Mouse (Mus musculus) E14TG2a.4 (cell line): ENCODE data around the gene Mfsd11.
A peak's percentile ranks its signal among the peaks of the same experiment; 100 is the strongest.

Experiments used
- H3K27me3 ChIP-seq: 2 replicates; pipeline ENCODE4 v1.6.1; 2014; ENCODE audit warnings: low read length, control low read depth; ENCODE audit not compliant: insufficient read depth
- H3K36me3 ChIP-seq: 2 replicates; pipeline ENCODE4 v1.6.1; 2014; ENCODE audit warnings: low read length, control low read depth; ENCODE audit not compliant: insufficient read depth
- H3K4me1 ChIP-seq: replicated peaks from 2 replicates; pipeline ENCODE4 v1.6.1; 2014; ENCODE audit warnings: low read depth, low read length, control low read depth
- H3K4me3 ChIP-seq: replicated peaks from 2 replicates; pipeline ENCODE4 v1.5.1; 2014; ENCODE audit warnings: mild to moderate bottlenecking, low read length
- H3K9me3 ChIP-seq: 2 replicates; pipeline ENCODE4 v1.6.1; 2014; ENCODE audit warnings: low read length, control low read depth
- CTCF ChIP-seq: conservative IDR thresholded peaks from 2 replicates; pipeline ENCODE4 v1.5.1; 2014; ENCODE audit warnings: low read length
- NANOG ChIP-seq: IDR thresholded peaks from 2 replicates; pipeline ENCODE4 v1.6.1; 2014; ENCODE audit warnings: borderline replicate concordance, low read length, mixed read lengths
- POU5F1 ChIP-seq: IDR thresholded peaks from 2 replicates; pipeline ENCODE4 v1.6.1; 2014; ENCODE audit warnings: low read length, borderline replicate concordance

Mfsd11 gene

DNA sequence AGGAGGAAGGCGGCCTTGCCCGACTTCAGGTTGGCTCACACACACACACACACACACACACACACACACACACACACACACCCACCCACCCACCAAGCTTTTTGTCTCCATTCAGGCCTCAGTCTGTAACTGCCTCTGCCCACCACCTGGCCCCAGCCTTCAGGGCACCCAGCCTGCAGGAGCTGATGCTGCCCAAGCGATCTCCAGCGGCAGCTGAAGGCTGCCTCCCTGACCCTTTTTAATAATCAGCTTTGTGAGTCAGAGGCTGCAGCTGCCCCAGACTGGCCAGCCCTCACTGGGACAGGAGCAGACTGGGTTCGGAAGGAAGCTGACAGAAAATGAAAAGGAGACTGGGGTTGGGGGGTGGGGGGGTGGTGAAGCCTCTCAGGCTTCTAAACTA lies 27.0 kb upstream of the Mfsd11 start:
- peaks cover 26% of the 10 kb centered on the region for H3K27me3 ChIP-seq
- no peaks in the 10 kb centered on the region for H3K36me3 ChIP-seq
- TF ChIP-seq CTCF (no peak), POU5F1 (no peak), NANOG (no peak)
- no peak overlapping the region for H3K4me3 ChIP-seq
- H3K4me1 ChIP-seq: peaks cover 51% of the 10 kb centered on the region
- no peaks in the 10 kb centered on the region for H3K9me3 ChIP-seq

DNA sequence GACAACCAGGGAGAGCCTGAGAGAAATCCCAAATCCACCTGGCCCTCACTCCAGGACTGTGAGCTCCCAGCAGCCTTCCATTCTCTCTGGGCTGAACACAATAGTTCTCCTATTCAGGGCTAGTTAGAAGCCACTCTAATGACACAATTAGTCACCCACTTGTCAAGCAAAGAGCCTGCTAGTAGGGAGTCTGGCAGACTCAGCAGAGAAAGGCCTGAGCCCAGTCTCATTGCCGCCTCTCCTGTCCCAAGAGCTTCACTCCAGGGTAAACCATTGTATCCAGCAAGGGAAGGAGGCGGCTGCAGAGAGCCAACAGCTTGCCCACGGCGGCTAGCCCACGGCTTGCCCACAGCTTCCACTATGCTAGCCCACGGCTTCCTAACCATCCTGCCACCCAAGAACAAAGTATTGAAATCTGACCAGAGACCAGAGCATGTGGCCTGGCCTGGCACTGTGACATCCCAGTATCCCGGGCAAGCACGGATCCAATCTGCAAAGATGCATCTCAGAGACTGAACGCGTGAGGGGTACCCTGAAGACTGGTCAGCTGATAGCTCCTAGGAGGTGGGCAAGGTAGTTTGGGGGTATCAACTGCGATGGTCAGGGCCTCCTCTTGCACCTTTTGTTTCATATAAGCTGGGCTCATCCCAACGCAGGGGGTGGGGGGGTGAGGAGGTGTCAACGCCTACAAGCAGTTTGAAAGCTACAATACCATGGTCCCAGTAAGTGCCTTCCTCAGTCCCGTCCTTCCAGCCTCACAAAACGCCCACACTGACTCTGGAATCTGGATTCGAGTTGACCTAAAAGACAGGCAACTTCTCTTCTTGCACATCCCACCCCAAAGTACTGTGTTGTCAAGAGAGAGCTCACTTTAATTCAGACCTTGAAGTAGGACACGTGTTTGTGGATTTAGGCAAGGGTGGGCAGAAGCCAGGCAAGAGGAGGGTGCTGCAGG lies 25.4 kb upstream of the Mfsd11 start:
- peak overlapping the region; percentile 91 for H3K4me3 ChIP-seq
- no peaks in the 10 kb centered on the region for H3K36me3 ChIP-seq
- H3K27me3 ChIP-seq: peaks cover 26% of the 10 kb centered on the region
- peaks cover 61% of the 10 kb centered on the region for H3K4me1 ChIP-seq
- TF ChIP-seq POU5F1 (no peak), NANOG (no peak; the same call in 1 of the 2 replicates), CTCF (no peak)
- no peaks in the 10 kb centered on the region for H3K9me3 ChIP-seq

DNA sequence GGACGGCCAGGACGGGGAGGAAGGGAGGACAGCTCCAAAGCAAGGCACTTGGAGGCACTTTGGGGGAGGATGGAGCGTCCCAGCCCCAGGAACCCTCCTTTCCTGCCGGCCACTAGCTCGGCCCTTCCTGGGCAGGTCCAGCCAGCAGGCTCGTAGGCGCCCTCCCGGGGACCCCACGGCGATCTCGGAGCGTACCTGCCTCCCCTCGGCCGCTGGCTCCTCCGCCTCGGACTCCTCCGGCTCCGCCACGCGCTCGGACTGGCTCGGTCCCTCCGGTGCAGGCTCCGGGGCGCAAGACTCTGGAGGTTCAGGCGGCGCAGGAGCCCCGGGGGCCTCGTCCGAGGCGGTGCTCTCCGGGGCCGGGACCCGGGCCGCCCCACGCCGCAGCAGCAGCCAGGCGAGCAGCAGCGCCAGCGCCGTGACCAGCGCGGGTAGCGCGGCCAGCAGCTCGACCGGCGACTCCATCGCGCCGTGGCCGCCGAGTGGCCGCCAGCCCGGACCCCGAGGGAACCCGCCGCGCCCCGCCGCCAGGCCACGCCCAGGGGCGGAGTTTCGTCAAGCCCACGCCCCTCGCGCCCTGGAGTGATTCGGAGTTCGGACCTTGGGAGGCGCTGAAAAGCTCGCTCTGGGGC lies 24.6 kb upstream of the Mfsd11 start, which contains the start of gene Mxra7:
Gene Mxra7, minus strand, starts transcription at position 513 of the 632 bp plus-strand sequence.
- H3K36me3 ChIP-seq: peaks cover 1% of the 10 kb centered on the region; the same call in 1 of the 2 replicates
- TF ChIP-seq POU5F1 (no peak), NANOG (no peak), CTCF (no peak)
- H3K4me3 ChIP-seq: peak within 1 kb of the TSS; percentile 91
- H3K27me3 ChIP-seq: peaks cover 26% of the 10 kb centered on the region
- no peaks in the 10 kb centered on the region for H3K9me3 ChIP-seq
- H3K4me1 ChIP-seq: peaks cover 60% of the 10 kb centered on the region

DNA sequence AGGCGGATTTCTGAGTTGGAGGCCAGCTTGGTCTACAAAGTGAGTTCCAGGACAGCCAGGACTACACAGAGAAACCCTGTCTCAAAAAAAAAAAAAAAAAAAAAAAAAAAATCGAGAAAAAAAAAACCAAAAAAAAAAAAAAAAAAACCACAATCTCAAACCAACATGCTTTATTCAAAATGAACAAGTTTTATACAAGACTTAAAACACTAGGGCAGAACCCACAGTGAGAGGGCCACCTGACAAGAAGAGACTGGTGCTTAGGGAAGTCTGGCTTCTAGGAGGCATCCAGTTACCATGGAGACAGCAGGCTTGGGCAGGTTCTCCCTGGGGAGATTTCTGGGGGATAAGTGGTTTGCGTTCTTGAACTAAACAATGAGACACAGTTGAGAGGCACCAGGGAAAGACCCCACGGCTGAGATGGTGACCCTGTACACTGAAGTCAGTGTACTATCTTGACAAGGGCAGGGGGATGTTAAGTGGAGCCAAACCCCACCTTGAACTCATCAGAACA lies 20.0 kb upstream of the Mfsd11 start:
- no peak overlapping the region for H3K4me3 ChIP-seq
- H3K9me3 ChIP-seq: no peaks in the 10 kb centered on the region
- peaks cover 13% of the 10 kb centered on the region for H3K27me3 ChIP-seq
- peaks cover 83% of the 10 kb centered on the region for H3K4me1 ChIP-seq
- peaks cover 45% of the 10 kb centered on the region for H3K36me3 ChIP-seq
- TF ChIP-seq CTCF (no peak), POU5F1 (no peak), NANOG (no peak)

DNA sequence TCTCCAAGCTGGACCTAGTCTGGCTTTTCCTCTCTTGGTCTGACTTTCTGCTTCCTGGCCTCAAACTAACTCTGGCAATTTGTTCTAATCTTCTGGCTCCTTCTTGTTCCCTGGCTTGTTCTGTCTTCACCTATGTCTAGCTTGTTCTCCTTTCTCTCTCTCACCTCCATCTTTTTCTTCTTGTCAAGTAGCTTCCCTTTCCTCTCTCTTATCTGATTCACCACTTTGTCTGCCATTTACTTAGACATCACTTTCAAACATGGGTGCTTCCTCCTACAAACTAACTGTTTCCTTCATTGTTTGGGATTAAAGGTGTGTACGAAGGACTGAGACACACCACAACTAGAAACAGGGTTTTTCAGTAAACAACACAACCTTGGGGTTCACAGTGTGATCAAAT lies 17.3 kb upstream of the Mfsd11 start:
- H3K36me3 ChIP-seq: peaks cover 72% of the 10 kb centered on the region
- peaks cover 91% of the 10 kb centered on the region for H3K4me1 ChIP-seq
- TF ChIP-seq CTCF: no peak
- TF ChIP-seq NANOG: no peak
- TF ChIP-seq POU5F1: no peak
- H3K9me3 ChIP-seq: no peaks in the 10 kb centered on the region
- no peaks in the 10 kb centered on the region for H3K27me3 ChIP-seq
- no peak overlapping the region for H3K4me3 ChIP-seq

DNA sequence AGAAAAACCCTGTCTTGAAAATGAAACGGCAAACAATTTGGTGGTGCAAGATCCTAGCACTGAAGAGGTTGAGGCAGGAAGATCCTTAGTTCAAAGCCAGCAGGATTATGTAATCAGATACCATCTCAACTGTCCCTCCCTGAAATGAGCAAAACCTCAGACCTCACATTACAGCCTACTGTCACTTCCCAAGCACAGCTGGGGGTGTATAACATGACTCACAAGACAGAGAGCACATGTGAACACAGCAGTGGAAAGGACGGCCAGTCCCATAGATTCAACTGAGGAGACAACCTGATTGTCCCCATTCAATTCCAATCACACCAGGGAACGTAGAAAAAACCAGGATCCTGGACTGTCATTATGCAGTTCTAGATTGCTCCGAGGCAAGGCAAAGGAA lies 16.0 kb upstream of the Mfsd11 start:
- Histone ChIP-seq H3K4me3 (no peak overlapping the region), H3K9me3 (no peaks in the 10 kb centered on the region), H3K36me3 (peaks cover 86% of the 10 kb centered on the region), H3K27me3 (no peaks in the 10 kb centered on the region), H3K4me1 (peaks cover 98% of the 10 kb centered on the region)
- TF ChIP-seq CTCF (no peak), POU5F1 (no peak), NANOG (no peak)

DNA sequence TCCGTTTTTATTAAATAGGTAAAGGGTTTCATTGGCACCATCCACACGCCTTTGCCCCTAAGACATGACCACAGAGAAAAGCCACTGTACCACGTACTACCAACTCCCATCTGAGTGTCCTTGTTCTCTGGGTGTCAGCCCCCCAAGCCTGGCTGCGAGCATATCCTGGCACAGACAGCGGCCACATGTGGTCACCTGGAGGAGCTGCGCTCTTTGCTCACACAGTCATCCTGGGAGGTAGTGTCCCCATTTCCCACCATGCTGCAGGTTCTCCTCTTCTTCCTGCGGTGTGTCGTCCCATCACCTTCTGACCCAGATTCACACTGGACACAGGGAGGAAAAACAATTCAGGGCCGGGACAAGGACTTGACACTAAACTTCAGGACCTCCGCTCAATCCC lies 14.8 kb upstream of the Mfsd11 start:
- Histone ChIP-seq H3K27me3 (no peaks in the 10 kb centered on the region), H3K4me1 (peaks cover 95% of the 10 kb centered on the region), H3K9me3 (no peaks in the 10 kb centered on the region), H3K4me3 (no peak overlapping the region), H3K36me3 (peaks cover 95% of the 10 kb centered on the region)
- TF ChIP-seq POU5F1: no peak
- TF ChIP-seq CTCF: peak; percentile 32; the same call in 1 of the 2 replicates
- TF ChIP-seq NANOG: no peak

DNA sequence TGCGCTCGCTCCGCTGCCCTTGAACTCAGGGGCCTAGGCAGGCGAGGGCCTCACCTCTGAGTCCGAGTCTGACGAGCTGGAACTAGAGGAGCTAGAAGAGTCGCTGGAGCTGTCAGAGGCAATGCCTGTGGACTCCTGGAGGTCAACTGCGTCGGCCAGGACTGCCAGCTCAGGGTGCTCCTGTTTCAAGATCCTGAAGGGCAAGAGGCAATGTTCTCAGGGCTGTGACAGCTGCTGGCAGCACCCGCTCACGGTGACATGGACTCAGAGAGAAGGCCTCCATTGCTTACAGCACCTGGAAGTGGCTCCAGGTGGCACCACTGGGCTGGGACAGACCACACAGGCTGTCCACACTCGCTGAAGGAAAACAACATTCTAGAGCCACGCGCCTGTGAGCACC lies 13.3 kb upstream of the Mfsd11 start:
- TF ChIP-seq NANOG (no peak), CTCF (no peak), POU5F1 (no peak)
- H3K4me1 ChIP-seq: peaks cover 81% of the 10 kb centered on the region
- H3K27me3 ChIP-seq: no peaks in the 10 kb centered on the region
- no peaks in the 10 kb centered on the region for H3K9me3 ChIP-seq
- H3K4me3 ChIP-seq: 0 out of 2 replicates have a peak overlapping the region, but pooled peaks have one; percentile 10
- peaks cover 84% of the 10 kb centered on the region for H3K36me3 ChIP-seq
